Mouse (Mus musculus) heart, postnatal 25 days (tissue): ENCODE results near the gene Trim40. TPM values are rescaled to one million over a fixed set of nuclear protein-coding genes. Genes with fewer than 3 reads are reported as not detected.

Experiments
- DNase-seq: peaks from one replicate; pipeline ENCODE4 v3.0.0; 2022; ENCODE audit warnings: low spot score
- intact Hi-C: fragments of 180-260 bp; cut with DNase I; formaldehyde crosslinking; loops from one replicate; pipeline ENCODE4 v1.15.1; 2025
- total RNA-seq, 2 experiments: library from RNA; stranded (reverse); gene quantifications; 2 replicates each; pipeline ENCODE4 v1.2.3; 2021

Gene Trim40
- total RNA-seq = not detected

DNA sequence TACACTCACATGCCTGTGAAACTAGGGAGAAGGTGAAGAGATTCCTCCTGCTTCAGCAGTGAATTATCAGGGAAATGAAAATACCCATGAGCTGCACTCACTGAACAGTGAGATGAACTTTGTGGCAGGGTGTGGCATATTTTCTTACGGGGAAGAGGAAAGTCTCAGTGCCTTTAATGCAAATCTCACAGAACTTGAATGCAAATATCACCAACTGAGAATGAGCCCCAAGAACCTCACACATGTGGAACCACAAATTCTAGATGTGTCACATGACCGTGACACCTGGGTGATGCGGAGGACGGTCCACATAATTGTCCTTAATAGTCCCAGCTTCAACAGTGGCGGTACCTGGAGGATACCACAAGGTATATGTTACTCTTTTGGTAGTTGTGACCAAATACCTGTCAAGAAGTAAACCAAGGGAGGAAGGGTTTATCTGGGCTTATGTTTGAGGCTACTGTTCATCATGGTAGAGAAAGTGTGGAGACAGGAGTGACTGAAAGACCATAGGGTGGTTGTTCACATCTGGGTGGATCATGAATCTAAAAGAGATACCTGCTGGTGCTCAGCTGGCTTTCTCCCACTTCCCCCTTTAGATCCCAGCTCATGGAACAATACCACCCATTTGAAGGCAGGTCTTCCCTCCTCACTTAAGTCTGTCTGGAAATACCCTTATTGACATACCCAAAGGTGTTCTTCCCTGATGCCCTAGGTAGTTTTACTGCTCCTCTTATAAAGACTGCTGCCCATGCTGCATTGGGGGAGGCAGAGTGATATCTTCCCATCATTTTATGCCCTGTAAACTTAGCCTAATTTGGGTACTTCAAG lies at the start of gene Trim40:
Gene Trim40, minus strand, starts transcription at position 51 of the 831 bp plus-strand sequence.
- intact Hi-C loops = loop anchor here (5.0 kb wide), 2 partner anchors 157 to 312 kb away; partner anchors contain the start of genes Gabbr1 and Olfr94
- DNase-seq = no peak

DNA sequence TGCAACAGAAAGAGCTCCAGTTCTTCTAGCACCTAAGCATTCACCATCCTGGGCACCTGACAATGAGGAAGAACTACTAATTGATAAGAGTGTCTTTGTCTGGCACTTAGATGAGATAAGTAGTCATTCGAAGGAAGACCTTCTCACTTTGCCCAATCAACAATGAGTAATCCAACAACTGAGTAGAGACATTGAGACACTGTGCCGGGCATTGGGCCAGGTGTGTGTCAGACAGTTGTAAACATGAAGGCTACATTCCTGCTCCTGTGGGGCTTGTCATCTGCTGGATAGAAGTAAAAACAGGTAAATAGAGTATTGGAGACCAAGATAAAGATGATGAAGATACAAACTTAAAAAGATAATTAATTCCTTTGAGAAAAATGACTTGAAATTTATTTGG lies 48.1 kb upstream of the Trim40 start:
- no peak for DNase-seq
- intact Hi-C loops = no loop called here

DNA sequence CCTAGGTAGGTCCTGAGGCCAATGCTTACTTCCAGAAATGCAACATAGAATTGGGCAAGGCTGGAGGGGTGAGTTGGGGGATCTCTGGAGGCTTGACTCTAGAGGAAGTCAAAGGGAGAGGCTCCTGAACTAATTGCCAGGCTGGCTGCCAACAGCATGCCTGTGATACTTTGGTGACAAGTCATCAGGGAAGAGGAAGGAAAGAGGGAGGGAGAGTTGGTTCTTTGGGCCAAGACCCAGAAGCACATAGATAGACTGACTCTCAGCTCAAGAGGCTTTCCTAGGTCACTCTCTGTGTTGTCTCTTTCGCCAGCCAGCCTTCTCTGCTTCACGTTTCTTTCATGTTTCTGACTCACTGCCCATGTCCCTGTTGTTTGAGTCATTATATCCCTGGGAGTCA lies 41.9 kb upstream of the Trim40 start:
- DNase-seq = peak; percentile 41
- intact Hi-C loops = loop anchor here (2.0 kb wide), 1 partner anchor 19 kb away; the partner anchor contains the start of gene Ppp1r11

DNA sequence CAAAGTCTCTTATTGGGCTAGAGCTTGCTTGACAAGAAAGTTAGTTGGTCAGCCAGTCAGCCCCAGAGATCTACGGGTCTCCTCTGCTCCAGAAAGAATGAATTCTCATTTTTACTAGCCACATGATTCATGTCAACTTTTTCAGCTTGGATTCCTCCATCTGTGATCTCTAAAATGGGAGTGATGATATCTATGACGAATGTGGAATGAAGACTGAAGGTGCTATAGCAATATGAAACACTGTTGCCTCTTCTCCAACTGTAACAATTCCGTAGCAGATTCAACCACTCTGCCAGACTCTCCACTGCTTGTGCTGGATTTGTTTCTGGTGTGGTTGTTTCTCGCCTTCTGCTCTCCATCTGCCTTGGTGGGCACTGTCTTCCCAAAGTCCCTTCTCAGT lies 41.2 kb upstream of the Trim40 start:
- intact Hi-C loops = no loop called here
- no peak for DNase-seq

DNA sequence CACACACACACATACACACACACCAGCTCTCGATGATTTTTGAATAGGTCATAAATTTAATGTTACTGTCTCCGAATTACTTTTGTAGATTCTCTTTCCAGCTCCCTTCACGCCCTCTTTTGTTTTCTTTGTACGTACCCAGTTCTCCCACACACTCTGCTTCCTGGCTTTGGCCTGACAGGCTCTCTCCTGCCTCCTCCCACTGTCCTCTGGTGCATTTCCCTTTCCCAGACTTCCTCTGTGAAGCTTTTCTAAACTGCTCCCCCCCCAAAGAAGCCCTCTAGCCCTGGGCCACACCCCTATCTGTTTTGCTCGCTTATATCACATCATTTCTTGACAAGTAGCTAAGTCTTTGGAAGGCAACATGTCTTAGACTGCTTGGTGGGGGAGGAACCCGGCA lies 40.3 kb upstream of the Trim40 start:
- intact Hi-C loops = no loop called here
- DNase-seq = no peak

DNA sequence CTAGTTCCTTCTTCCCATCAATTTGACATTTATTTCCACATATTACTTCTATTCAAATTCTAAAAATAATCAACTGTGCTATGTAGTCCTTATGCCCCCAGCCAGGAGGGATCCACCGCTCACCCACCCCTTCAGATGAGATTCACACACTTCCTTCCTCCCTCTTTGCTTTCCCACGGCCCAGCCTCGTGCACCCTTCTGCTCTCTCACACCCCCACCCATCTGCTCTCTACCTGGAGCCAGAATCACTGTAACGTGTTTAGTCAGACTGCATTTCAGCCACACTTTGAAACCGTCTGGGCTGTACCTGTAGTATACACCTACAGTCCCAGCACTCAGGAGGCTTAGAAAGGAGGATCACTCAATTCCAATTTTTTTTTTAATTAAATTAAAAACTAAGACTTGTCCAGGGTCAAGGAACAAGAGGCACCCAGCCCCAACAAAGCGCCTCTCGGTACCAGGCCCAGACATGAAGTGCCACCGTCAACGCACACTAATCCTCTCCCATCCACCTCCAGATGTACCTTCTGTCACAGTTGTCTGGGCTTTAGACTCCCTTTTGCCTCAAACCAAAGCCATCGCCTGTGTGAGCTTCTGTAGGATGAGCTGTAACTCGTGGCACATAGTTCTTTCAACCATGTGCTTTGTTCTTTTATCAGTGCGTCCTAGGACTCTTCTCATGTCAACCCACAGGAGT lies 39.5 kb upstream of the Trim40 start:
- intact Hi-C loops = no loop called here
- DNase-seq = no peak

DNA sequence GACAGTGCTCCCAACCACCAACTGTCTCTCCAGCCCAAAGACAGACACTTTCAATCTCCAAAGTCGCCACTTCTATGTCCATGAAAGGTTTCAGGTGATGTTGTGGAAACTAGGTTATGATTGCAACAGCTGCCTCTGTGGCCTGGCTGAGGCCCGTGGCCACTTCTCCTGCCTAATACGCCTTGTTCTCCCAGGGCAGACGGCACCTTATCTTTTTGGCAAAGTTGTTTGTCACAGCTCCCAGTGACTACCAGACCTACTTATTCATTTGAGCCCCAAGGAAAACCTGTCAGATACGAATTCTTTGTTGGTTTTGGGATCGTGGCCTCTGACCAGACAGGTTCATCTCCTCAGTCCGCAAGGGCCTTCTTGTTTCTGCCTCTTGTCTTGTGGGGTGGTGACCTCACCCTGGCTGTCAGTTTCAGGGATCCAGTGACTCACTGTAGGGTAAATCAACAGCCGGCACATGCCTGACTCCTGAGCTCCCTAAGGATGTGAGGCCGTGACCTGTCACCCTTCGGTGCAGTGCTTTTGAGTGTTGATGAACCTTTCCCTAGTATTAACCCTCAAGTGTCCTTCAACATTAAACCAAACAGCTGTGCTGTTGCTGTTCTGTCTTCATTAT lies 37.7 kb upstream of the Trim40 start:
- no peak for DNase-seq
- intact Hi-C loops = no loop called here

DNA sequence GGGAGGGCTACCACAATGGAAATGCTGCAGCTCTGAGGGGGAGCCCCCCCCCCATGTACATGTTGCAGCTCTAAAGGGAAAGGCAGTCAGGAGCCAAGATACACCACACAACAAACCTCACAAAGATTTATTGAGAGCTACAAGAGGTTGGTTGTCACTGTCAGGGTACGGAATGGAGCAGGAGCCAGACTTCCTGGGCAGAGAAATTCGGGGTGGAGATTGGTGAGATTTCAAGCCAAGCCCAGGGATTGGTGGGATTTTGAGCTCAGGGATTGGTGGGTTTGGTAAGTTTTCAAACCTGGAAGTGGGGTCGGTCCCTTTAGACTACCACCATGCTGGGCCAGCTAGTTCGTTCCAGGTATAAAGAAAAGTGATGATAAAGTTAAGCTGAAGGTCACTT lies 33.6 kb upstream of the Trim40 start:
- DNase-seq = no peak
- intact Hi-C loops = no loop called here

DNA sequence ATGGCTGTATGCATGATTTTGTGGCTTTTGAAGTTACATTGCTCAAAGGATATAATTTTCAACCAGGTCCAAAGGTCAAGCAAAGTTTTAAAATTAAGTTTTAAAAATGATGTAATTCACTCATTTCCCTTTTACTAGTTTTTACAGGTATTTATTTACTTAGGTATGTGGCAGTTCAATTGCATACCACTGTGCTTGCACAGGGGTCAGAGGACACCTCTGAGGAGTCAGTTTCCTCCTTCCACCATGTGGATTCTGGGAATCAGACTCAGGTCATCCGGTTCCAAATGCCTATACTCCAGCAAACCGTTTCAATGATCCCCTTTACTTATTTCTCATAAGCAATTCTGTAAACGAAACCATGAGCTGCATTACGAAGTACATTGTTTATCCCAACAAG lies 32.8 kb upstream of the Trim40 start:
- DNase-seq = no peak
- intact Hi-C loops = no loop called here

DNA sequence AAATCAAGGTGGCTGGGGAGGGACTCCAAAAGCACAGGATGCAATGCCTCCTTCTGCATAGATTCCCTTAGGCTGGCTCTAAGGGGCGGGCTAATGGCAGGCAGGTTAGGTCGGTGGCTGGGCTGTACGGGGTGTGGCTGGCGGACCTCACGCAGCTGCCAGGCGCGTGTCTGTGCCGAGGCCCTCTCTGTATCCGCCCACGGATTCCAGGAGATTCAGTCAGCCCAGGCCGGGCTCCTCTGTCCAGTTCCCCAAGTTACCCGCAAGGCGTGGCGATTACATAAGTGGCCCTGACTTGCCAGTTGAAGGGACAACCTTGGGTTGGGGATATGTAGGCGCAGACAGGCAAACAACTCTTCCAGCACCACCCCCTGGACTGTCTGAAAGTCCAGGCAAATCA lies 30.3 kb upstream of the Trim40 start:
- intact Hi-C loops = no loop called here
- no peak for DNase-seq

DNA sequence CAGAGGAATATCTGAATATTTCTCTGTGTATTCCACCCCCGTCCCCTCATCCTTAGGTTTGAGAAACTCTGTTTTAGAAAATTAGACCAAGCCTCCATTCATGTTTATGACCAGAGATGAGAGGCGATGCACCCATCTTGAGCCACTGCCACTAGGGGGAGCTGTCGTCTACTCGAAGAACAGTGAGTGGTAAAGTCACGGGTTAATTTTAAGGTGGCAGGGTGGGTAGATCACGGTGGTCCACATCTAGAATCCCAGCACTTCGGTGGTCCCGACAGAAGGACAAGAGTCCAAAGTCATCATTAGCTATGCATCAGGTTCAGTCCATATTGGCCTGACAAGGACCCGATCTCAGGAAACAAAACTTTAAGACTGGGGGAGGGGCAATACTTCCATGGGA lies 25.2 kb upstream of the Trim40 start:
- DNase-seq = no peak
- intact Hi-C loops = loop anchor here (1.0 to 5.0 kb wide), 4 partner anchors 22 to 132 kb away; partner anchors contain the start of genes Znrd1 and Znrd1as

DNA sequence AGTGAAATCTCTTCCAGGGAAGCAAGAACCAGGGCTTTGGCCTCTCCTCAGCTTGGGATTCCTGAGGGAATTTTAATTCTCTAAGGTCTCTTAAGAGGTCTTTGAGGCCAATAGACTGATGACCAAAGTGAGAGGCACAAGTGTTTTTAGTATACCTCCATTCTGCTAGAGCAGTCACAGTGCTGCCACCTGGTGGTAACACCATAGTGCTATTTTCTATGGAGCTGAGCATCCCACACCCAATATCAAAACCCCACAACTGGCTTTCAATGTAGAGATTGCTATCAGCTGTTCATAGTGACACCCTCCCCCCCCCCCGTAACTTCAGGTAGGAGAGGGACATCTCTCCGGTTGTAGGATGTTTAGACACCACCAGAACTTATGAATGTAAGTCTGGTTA lies 24.2 kb upstream of the Trim40 start:
- no peak for DNase-seq
- intact Hi-C loops = loop anchor here (1.0 to 2.0 kb wide), 3 partner anchors 21 to 133 kb away; no protein-coding TSS in a partner anchor

DNA sequence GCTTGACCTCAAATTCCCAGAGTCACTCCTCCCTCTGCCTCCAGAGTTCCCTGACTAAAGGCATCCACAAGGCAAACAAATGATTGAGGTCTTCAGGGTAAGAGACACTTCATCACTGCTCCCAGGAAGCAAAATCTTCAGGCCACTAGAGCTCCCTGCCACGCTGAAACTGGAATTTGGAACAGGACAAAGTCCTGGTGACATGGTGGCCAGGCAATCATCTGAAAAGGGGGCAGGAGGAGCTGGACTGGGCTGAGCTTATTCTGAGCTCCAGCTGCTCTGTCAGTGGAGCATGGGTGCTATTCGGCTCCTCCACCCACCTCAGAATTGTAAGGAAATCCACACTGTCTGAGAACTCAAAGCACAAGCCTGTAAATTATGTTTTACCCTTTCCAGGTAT lies 22.1 kb upstream of the Trim40 start:
- no peak for DNase-seq
- intact Hi-C loops = no loop called here

DNA sequence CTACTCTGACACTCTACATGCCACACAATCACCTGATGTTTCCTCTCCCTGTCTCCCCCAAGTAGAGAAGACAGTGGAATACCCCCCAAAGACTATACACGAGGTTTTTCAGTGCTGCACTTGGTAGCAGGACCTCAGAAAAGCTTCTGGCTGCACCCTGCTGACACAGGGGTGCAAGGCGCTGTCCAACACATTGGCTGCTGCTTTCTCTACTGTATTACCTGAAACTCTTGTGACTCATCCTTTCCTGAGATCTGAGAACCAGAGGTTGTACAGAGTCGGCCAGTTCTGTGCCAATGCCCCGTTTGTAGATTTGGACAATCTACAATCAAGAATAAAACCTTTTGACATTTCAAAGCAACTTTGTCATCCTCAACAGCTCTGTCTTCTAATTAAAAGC lies 19.9 kb upstream of the Trim40 start:
- DNase-seq = no peak
- intact Hi-C loops = no loop called here

DNA sequence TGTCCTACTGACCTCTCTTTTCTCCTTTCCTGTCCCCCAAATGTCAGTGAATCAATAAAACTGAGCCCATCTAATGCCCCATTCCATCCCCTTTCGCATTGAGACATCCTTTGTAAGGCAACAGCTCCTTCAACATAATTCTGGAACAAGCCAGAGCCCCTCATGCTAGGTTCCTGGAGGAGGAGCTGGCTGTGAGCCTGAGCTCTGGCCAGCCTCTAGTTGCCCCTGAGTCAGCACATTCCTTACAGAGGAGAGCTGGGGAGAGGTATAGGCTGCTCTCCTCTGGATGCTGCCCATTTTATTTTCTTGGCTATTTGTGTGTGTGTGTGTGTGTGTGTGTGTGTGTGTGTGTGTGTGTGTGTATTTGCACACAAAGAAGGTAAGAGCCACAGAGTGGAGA lies 18.3 kb upstream of the Trim40 start:
- intact Hi-C loops = no loop called here
- no peak for DNase-seq

DNA sequence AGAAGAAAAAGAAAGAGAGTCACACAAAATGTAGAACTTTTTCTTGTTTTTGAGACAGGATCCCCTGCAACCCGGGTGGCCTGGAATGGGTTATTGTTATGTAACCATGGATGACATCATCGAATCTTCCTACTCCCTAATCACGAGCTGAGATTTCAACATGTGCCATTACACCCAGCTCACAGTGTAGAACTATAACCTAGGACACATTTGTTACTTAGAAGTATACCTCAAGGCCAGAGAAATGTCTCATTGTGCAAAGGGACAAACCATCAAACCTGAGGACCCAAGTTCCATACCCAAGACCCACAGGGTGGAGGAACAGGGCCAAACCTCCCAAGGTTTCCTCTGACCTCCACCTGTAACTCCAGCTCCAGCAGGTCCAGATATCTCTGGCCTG lies 13.7 kb upstream of the Trim40 start:
- intact Hi-C loops = no loop called here
- no peak for DNase-seq

DNA sequence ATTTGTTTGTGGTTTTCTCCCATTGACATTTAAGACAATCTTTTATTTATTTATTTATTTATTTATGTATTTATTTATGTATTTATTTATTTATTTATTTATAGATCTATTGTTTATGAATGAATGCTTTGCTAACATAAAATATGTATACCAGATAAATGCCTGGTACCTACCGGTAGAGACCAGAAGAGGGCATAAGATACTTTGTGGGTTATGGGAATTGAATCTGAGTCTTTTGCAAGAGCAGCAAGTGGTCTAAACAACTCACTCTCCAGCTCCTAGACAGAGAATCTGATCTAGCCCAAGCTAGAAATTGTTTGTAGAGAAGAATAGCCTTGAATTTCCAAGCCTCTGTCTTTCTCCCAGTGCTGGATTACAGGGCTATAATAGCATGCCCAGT lies 10.8 kb upstream of the Trim40 start:
- DNase-seq = no peak
- intact Hi-C loops = no loop called here

DNA sequence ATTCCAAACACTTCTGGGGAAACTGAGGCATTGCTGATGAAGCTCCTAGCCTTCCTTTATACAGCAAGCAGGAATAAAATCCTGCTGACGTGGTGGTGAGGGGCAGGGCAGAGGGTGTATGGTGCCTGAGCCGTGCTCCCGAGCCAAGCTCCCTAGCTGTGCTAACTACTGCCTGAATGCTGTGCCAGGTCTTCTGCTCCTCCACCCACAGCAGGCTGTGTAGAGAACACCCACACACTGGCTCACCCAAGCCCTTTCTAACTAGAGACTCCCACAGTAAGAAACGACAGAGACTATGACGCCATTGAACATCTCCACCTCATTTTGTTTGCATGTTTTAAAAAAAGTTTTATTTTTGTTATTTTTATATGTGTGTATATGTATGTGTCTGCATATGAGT lies 10.1 kb upstream of the Trim40 start:
- intact Hi-C loops = no loop called here
- no peak for DNase-seq

DNA sequence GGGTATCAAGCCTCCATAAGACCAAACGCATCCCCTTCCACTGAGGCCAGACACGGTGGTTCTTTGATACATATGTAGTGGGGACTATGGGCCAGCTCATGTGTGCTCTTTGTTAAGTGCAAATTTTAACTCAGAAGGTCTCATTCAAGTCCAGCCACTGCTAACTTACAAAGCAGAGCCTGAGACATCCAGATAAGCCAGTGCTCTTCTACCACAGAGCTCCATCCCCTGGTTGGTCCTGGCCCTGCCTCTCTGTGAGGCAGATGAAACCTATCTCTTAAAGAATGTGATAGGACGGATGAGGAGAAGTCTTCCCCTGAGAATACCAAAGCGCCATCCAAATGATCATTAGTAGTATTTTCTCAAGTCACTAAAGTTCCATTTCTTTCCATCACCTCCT lies 9.5 kb upstream of the Trim40 start:
- DNase-seq = no peak
- intact Hi-C loops = no loop called here

DNA sequence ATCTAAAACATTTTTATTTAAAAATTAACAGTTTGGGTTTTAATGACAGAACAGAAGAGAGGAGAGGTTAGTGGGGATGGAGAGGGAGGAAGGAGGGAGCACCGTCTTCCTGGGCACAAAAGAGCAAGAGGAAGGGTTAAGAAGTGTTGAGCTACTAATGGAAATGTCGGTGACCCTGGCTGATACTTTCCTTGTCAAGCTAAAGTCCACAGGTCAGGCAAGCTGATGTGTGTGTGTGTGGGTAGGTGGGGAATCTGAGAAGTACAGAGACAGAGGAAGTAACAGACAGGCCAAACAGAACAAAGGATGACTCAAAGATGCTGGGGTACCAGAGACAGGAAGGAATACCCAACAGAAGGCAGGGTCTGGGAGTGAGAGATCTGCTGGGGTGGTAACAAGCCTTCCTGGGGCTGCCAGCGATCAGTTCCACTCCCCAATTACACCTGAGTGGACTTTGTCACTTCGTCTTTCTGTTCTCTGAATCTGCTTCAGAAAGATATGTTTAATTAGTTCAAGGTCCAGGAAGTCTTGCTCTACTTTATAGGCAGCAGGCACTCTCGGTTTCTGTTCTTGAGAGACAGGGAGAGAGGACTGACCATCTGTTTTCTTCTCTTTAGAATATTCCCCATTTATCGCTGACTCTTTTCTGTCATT lies 7.8 kb upstream of the Trim40 start, which contains the start of gene Trim31:
Gene Trim31, plus strand, starts transcription at position 567 of the 654 bp plus-strand sequence.
- DNase-seq = no peak
- intact Hi-C loops = no loop called here
